Mouse (Mus musculus): ENCODE data around the gene Ctcf. TPM values are rescaled to one million over a fixed set of nuclear protein-coding genes. Genes with fewer than 3 reads are reported as not detected.
A peak's percentile ranks its signal among the peaks of the same experiment; 100 is the strongest.

The Ctcf gene
- total RNA-seq, 1 experiment: 65.5 TPM

DNA sequence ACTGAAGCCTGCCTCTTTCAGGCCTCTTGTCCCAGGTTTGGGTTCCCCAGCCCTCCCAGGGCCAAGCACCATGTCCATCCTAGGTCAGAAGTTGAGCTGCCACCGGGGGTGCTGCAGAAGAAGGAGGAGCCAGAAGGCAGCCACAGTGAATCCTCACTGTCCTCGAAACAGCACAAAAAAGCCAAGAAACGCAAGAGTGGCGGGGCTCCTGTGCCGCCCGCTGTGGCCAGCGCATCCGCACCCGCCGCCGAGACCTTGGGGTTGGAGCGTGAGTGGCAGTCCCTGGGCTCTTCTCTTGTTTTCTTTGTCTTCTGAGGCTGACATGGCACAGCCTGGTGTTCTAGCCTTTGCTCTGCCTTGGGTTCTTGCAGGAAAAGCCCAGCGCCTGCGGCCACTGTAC lies 72.9 kb downstream of the Ctcf start:
- in situ Hi-C loops (cut with MboI; ENCODE audit: low sequenced_read_pairs in 2 of 2, unreplicated experiment in 2 of 2): no loop called here
- H3K9ac ChIP-seq (ENCODE audit: insufficient read depth, low read depth, low read length, poor library complexity, severe bottlenecking): peak overlapping the region; percentile 29
- H3K36me3 ChIP-seq (ENCODE audit: control insufficient read depth, insufficient read depth, low read length, poor library complexity, severe bottlenecking): no peaks in the 10 kb centered on the region; the same call in 1 of the 2 replicates
- H3K4me1 ChIP-seq (ENCODE audit: control insufficient read depth in 2 of 2, insufficient read depth in 2 of 2, low read length in 2 of 2, poor library complexity in 1 of 2): peaks cover 3 to 12% of the 10 kb centered on the region in 2 experiments; a peak in 1 of 4 replicates
- TF ChIP-seq ZC3H11A (IDR thresholded peaks at IDR 0.05; ENCODE audit: borderline replicate concordance, low read depth, low read length): no peak
- no peak for TF ChIP-seq CHD2 (IDR thresholded peaks at IDR 0.05; ENCODE audit: low read depth, low read length)
- DNase-seq (ENCODE audit: low read depth, low spot score): no peak
- no peaks in the 10 kb centered on the region for H3K9me3 ChIP-seq (ENCODE audit: control insufficient read depth, insufficient read depth, low read depth, low read length)
- H3K27ac ChIP-seq (ENCODE audit: insufficient read depth, low read depth, low read length, poor library complexity, severe bottlenecking): no peak overlapping the region
- H3K4me3 ChIP-seq (ENCODE audit: insufficient read depth in 1 of 2, low read depth in 1 of 2, low read length in 2 of 2, poor library complexity in 1 of 2, severe bottlenecking in 1 of 2): peak overlapping the region; percentile 43 to 45

DNA sequence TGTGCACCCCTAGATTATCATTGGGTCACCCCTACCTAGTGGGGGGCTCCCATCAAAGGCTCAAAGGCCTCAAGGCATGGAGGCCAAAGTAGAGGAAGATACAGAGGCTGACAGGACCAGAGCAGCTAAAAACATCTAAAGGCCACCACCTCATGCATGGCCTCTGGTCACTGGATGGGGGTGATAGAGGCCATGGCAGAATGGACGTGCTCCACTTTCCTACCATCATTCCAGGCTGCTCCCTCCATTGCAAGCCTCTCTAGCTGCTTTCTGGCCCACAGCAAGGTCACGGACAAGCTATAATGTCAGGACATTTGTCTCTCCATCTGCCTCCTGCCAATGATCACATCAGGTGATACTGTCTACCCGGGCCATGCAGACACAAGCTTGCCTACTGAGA lies 75.9 kb downstream of the Ctcf start:
- no peak for DNase-seq (ENCODE audit: low read depth, low spot score)
- no peaks in the 10 kb centered on the region for H3K9me3 ChIP-seq (ENCODE audit: control insufficient read depth, insufficient read depth, low read depth, low read length)
- in situ Hi-C loops (cut with MboI; ENCODE audit: low sequenced_read_pairs in 2 of 2, unreplicated experiment in 2 of 2): loop anchor here in 1 of 2 experiments (10.0 kb wide), 1 partner anchor 73 kb away; no protein-coding TSS in a partner anchor
- H3K27ac ChIP-seq (ENCODE audit: insufficient read depth, low read depth, low read length, poor library complexity, severe bottlenecking): no peak overlapping the region
- H3K4me1 ChIP-seq (ENCODE audit: control insufficient read depth in 2 of 2, insufficient read depth in 2 of 2, low read length in 2 of 2, poor library complexity in 1 of 2): peaks cover under 1 to 9% of the 10 kb centered on the region in 2 experiments; a peak in 1 of 4 replicates
- H3K36me3 ChIP-seq (ENCODE audit: control insufficient read depth, insufficient read depth, low read length, poor library complexity, severe bottlenecking): no peaks in the 10 kb centered on the region
- TF ChIP-seq ZC3H11A (IDR thresholded peaks at IDR 0.05; ENCODE audit: borderline replicate concordance, low read depth, low read length) (no peak), CHD2 (IDR thresholded peaks at IDR 0.05; ENCODE audit: low read depth, low read length) (no peak), MAFK (IDR thresholded peaks at IDR 0.05; ENCODE audit: insufficient read depth, low read depth, low read length) (no peak), ZNF384 (IDR thresholded peaks at IDR 0.05; ENCODE audit: low read depth, low read length) (no peak)
- no peak overlapping the region for H3K9ac ChIP-seq (ENCODE audit: insufficient read depth, low read depth, low read length, poor library complexity, severe bottlenecking)
- H3K4me3 ChIP-seq (ENCODE audit: insufficient read depth in 1 of 2, low read depth in 1 of 2, low read length in 2 of 2, poor library complexity in 1 of 2, severe bottlenecking in 1 of 2): no peak overlapping the region

DNA sequence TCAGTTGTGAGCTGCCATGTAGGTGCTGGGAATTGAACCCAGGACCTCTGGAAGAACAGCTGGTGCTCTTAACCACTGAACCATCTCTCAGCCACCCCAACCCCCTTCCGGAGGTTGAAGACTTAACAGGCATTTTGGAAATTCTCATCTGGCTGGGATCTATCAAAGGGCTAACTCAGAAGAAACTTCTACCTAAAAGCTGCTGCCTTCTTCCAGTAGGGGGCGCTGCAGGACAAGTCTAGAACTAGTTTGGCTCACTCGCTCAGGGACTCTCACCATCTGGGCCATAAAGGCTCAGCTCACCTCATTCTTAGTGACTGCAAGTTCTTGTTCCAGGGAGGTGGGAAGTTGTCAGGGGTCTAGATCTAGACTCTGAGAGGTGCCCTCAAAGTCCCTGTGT lies 77.8 kb downstream of the Ctcf start:
- H3K9ac ChIP-seq (ENCODE audit: insufficient read depth, low read depth, low read length, poor library complexity, severe bottlenecking): no peak overlapping the region
- no peak overlapping the region for H3K27ac ChIP-seq (ENCODE audit: insufficient read depth, low read depth, low read length, poor library complexity, severe bottlenecking)
- DNase-seq (ENCODE audit: low read depth, low spot score): peak; percentile 95
- peaks cover 0 to 6% of the 10 kb centered on the region in 2 experiments; a peak in 1 of 4 replicates for H3K4me1 ChIP-seq (ENCODE audit: control insufficient read depth in 2 of 2, insufficient read depth in 2 of 2, low read length in 2 of 2, poor library complexity in 1 of 2)
- TF ChIP-seq CHD2 (IDR thresholded peaks at IDR 0.05; ENCODE audit: low read depth, low read length) (no peak), MAFK (IDR thresholded peaks at IDR 0.05; ENCODE audit: insufficient read depth, low read depth, low read length) (no peak), HCFC1 (IDR thresholded peaks at IDR 0.05; ENCODE audit: borderline replicate concordance, insufficient read depth, low read length) (no peak), ZC3H11A (IDR thresholded peaks at IDR 0.05; ENCODE audit: borderline replicate concordance, low read depth, low read length) (peak; percentile 88; the same call in 1 of the 2 replicates), ZNF384 (IDR thresholded peaks at IDR 0.05; ENCODE audit: low read depth, low read length) (no peak)
- no peaks in the 10 kb centered on the region for H3K9me3 ChIP-seq (ENCODE audit: control insufficient read depth, insufficient read depth, low read depth, low read length)
- H3K4me3 ChIP-seq (ENCODE audit: insufficient read depth in 1 of 2, low read depth in 1 of 2, low read length in 2 of 2, poor library complexity in 1 of 2, severe bottlenecking in 1 of 2): no peak overlapping the region
- in situ Hi-C loops (cut with MboI; ENCODE audit: low sequenced_read_pairs in 2 of 2, unreplicated experiment in 2 of 2): loop anchor here in 1 of 2 experiments (10.0 kb wide), 1 partner anchor 71 kb away; no protein-coding TSS in a partner anchor
- H3K36me3 ChIP-seq (ENCODE audit: control insufficient read depth, insufficient read depth, low read length, poor library complexity, severe bottlenecking): no peaks in the 10 kb centered on the region

DNA sequence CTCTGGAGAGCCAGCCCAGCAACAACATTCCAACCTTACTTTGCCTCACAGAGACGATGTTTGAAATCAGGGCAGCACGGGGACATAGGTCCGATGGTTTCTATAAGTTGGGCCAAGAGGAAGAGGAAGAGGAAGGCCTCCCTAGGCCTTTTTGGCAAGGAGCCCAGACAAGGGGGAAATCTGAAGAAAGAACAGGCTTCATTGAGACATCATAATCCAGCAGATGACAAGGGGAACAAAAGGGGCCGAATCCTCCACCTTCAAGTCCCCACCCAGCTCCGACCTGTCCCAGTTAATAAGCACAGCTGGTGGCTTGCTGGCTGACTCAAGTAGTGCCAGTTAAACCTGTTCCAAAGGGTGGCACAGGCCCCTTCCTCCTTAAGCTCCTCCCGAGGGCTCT lies 78.7 kb downstream of the Ctcf start:
- H3K27ac ChIP-seq (ENCODE audit: insufficient read depth, low read depth, low read length, poor library complexity, severe bottlenecking): no peak overlapping the region

More for the DNA sequence above, 78.7 kb downstream of the Ctcf start:
- Histone ChIP-seq H3K36me3 (ENCODE audit: control insufficient read depth, insufficient read depth, low read length, poor library complexity, severe bottlenecking) (no peaks in the 10 kb centered on the region), H3K4me1 (ENCODE audit: control insufficient read depth in 2 of 2, insufficient read depth in 2 of 2, low read length in 2 of 2, poor library complexity in 1 of 2) (peaks cover 0 to 2% of the 10 kb centered on the region in 2 experiments; a peak in 1 of 4 replicates), H3K9ac (ENCODE audit: insufficient read depth, low read depth, low read length, poor library complexity, severe bottlenecking) (no peak overlapping the region), H3K9me3 (ENCODE audit: control insufficient read depth, insufficient read depth, low read depth, low read length) (no peaks in the 10 kb centered on the region), H3K4me3 (ENCODE audit: insufficient read depth in 1 of 2, low read depth in 1 of 2, low read length in 2 of 2, poor library complexity in 1 of 2, severe bottlenecking in 1 of 2) (no peak overlapping the region)
- in situ Hi-C loops (cut with MboI; ENCODE audit: low sequenced_read_pairs in 2 of 2, unreplicated experiment in 2 of 2): loop anchor here in 1 of 2 experiments (10.0 kb wide), 1 partner anchor 70 kb away; no protein-coding TSS in a partner anchor
- no peak for TF ChIP-seq HCFC1 (IDR thresholded peaks at IDR 0.05; ENCODE audit: borderline replicate concordance, insufficient read depth, low read length)
- TF ChIP-seq CHD2 (IDR thresholded peaks at IDR 0.05; ENCODE audit: low read depth, low read length): no peak
- no peak for TF ChIP-seq ZC3H11A (IDR thresholded peaks at IDR 0.05; ENCODE audit: borderline replicate concordance, low read depth, low read length)
- no peak for TF ChIP-seq MAFK (IDR thresholded peaks at IDR 0.05; ENCODE audit: insufficient read depth, low read depth, low read length)
- no peak for TF ChIP-seq ZNF384 (IDR thresholded peaks at IDR 0.05; ENCODE audit: low read depth, low read length)
- DNase-seq (ENCODE audit: low read depth, low spot score): no peak

Measured in ES-E14 (cell line).